Mouse (Mus musculus): ENCODE results near the gene Efemp1. TPM values are rescaled to one million over a fixed set of nuclear protein-coding genes. Genes with fewer than 3 reads are reported as not detected.

The Efemp1 gene
- total and polyA plus RNA-seq, 3 experiments = 14.7 to 20.0 (median 18.5) TPM

GRCm38 (mm10) chr11:28951586-28952210 lies 98.7 kb downstream of the Efemp1 start:
- TF ChIP-seq POLR2A (IDR thresholded peaks at IDR 0.05; ENCODE audit: insufficient read depth, low read depth, low read length) = no peak
- no peak for TF ChIP-seq EP300 (IDR thresholded peaks at IDR 0.05; ENCODE audit: insufficient read depth, low read depth, low read length)
- TF ChIP-seq CTCF (IDR thresholded peaks at IDR 0.05) = no peak
- no peaks in the 10 kb centered on the region for H3K27me3 ChIP-seq (ENCODE audit: control insufficient read depth, insufficient read depth, low read length)
- intact Hi-C loops (cut with DNase I) = no loop called here
- H3K4me3 ChIP-seq = no peak overlapping the region
- no peaks in the 10 kb centered on the region for H3K79me2 ChIP-seq (replicated peaks; ENCODE audit: control insufficient read depth, insufficient read depth, low read length)
- H3K27ac ChIP-seq = no peak overlapping the region; the same call in 1 of the 2 replicates
- no peaks in the 10 kb centered on the region for H3K36me3 ChIP-seq (ENCODE audit: control insufficient read depth, insufficient read depth, low read length)
- DNase-seq = peak in 1 of 2 experiments; percentile 51
- WGBS = 35% methylated on average over 2 of the region's 2 CpGs
- H3K4me1 ChIP-seq (ENCODE audit: control insufficient read depth, insufficient read depth, low read length) = no peaks in the 10 kb centered on the region; the same call in 1 of the 2 replicates
- no peak overlapping the region for H3K9ac ChIP-seq (ENCODE audit: low read depth, low read length)

DNA sequence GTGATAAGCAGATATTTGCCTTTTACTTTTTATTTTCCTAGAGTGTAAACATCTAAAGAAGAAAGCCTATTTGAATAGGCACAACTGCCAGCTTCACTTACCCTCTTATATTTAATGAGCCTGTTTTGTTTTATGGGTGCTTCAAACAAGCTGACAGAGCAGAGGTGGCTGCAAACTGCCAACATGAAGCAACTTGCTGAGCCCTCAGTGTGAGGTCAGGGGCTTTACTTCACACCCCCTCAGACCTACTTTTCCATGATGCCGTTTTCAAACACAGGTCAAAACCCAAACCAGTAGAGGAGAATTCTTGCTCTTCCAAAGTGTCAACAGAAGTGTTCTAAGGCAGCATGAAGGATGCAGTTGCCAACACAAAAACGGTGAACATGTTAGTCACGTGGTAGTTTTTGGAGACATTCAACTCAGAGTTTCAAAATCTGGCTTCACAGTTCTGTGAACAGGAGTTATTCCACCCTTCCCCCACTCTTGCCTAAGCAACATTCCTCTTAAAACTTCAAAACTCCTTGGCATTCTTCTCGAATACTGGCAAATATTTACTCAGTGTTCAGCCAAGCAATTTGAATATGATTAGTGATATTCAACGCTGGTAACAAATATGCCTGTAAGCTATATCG lies 101.8 kb downstream of the Efemp1 start:
- TF ChIP-seq EP300 (IDR thresholded peaks at IDR 0.05; ENCODE audit: insufficient read depth, low read depth, low read length) (no peak), POLR2A (IDR thresholded peaks at IDR 0.05; ENCODE audit: insufficient read depth, low read depth, low read length) (no peak), CTCF (IDR thresholded peaks at IDR 0.05) (no peak)
- H3K4me3 ChIP-seq = no peak overlapping the region
- H3K27ac ChIP-seq = no peak overlapping the region
- H3K36me3 ChIP-seq (ENCODE audit: control insufficient read depth, insufficient read depth, low read length) = no peaks in the 10 kb centered on the region
- H3K4me1 ChIP-seq (ENCODE audit: control insufficient read depth, insufficient read depth, low read length) = no peaks in the 10 kb centered on the region; the same call in 1 of the 2 replicates
- intact Hi-C loops (cut with DNase I) = no loop called here
- H3K79me2 ChIP-seq (replicated peaks; ENCODE audit: control insufficient read depth, insufficient read depth, low read length) = no peaks in the 10 kb centered on the region
- H3K9ac ChIP-seq (ENCODE audit: low read depth, low read length) = no peak overlapping the region
- peak in 1 of 2 experiments; percentile 6 for DNase-seq
- no peaks in the 10 kb centered on the region for H3K27me3 ChIP-seq (ENCODE audit: control insufficient read depth, insufficient read depth, low read length)
- WGBS = 56% methylated on average over 6 of the region's 6 CpGs

DNA sequence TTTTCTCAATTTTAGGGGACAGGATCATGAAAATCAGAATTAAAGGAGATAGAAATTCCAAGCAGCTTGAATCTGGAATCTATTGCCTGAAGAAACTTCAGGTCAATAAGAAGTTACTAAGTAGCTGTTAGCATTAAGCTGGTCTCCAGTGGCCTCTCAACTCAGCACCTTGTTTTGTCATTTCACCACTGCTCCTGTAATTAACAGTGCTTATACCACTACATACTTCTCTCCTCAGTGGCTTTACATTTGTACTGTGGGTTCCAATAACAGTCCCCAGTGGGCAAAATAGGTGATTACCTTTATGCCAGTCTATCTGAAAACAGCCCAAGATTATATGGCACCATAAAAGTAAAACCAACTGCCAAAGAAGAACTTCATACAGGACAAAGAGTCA lies 102.3 kb downstream of the Efemp1 start:
- H3K27ac ChIP-seq = no peak overlapping the region
- intact Hi-C loops (cut with DNase I) = no loop called here

DNA sequence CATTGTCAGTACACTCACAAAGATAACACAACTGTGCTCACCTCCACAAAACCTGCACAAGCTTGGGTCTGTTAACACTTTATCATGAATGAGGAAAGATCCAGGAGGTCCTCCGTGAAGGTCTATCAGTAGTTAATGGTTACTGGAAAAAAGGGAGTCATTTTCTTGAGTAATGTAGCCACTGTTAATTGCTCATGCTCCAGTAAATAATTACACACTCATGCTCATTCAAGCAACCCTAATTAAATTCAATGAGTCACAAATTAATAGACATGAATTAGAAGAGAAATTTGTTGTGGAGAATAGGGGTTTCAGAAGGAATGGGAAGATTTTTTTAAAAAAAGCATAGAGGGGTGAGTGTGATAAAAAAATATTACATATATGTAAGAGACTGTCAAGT lies 108.4 kb downstream of the Efemp1 start:
- Histone ChIP-seq H3K4me3 (no peak overlapping the region), H3K27ac (no peak overlapping the region), H3K9ac (ENCODE audit: low read depth, low read length) (no peak overlapping the region), H3K27me3 (ENCODE audit: control insufficient read depth, insufficient read depth, low read length) (no peaks in the 10 kb centered on the region), H3K36me3 (ENCODE audit: control insufficient read depth, insufficient read depth, low read length) (no peaks in the 10 kb centered on the region), H3K4me1 (ENCODE audit: control insufficient read depth, insufficient read depth, low read length) (no peaks in the 10 kb centered on the region), H3K79me2 (replicated peaks; ENCODE audit: control insufficient read depth, insufficient read depth, low read length) (no peaks in the 10 kb centered on the region)
- intact Hi-C loops (cut with DNase I) = no loop called here
- TF ChIP-seq EP300 (IDR thresholded peaks at IDR 0.05; ENCODE audit: insufficient read depth, low read depth, low read length) = no peak
- TF ChIP-seq POLR2A (IDR thresholded peaks at IDR 0.05; ENCODE audit: insufficient read depth, low read depth, low read length) = no peak
- no peak for TF ChIP-seq CTCF (IDR thresholded peaks at IDR 0.05)
- DNase-seq = no peak
- 95% methylated on average over 1 of the region's 1 CpGs for WGBS

More for the DNA sequence above, 102.3 kb downstream of the Efemp1 start:
- Histone ChIP-seq H3K79me2 (replicated peaks; ENCODE audit: control insufficient read depth, insufficient read depth, low read length) (no peaks in the 10 kb centered on the region), H3K4me1 (ENCODE audit: control insufficient read depth, insufficient read depth, low read length) (no peaks in the 10 kb centered on the region; the same call in 1 of the 2 replicates), H3K4me3 (no peak overlapping the region), H3K27me3 (ENCODE audit: control insufficient read depth, insufficient read depth, low read length) (no peaks in the 10 kb centered on the region), H3K36me3 (ENCODE audit: control insufficient read depth, insufficient read depth, low read length) (no peaks in the 10 kb centered on the region), H3K9ac (ENCODE audit: low read depth, low read length) (no peak overlapping the region)
- no peak for DNase-seq
- no peak for TF ChIP-seq POLR2A (IDR thresholded peaks at IDR 0.05; ENCODE audit: insufficient read depth, low read depth, low read length)
- no peak for TF ChIP-seq CTCF (IDR thresholded peaks at IDR 0.05)
- TF ChIP-seq EP300 (IDR thresholded peaks at IDR 0.05; ENCODE audit: insufficient read depth, low read depth, low read length) = no peak
